ENCODE assay signal across 9 mouse cellular contexts in genomic region chr12:5273316-5274047, GRCm38 (mm10).
A peak's percentile ranks its signal among the peaks of the same experiment; 100 is the strongest.
DNase-seq lines count a peak whose midpoint lies in the region; ATAC-seq lines count a peak whose summit lies in the region.
"Had no signal": no experiment of that assay in that cellular context is flagged by ENCODE, and none has a peak within 500 bp of the region (broad histone marks: within the 10 kb centered on the region; RNA-seq: fewer than 3 reads in every experiment).

No protein-coding gene starts in this region.

- no peak for ATAC-seq in hindbrain, embryonic 16.5 days
- ATAC-seq in hindbrain, embryonic 14.5 days (ENCODE audit: low FRiP score): no peak
- no peak for ATAC-seq in erythroid progenitor cell, adult 5-6 weeks (replicated peaks; ENCODE audit: low FRiP score, poor library complexity, severe bottlenecking)

- H3K4me3 ChIP-seq in hindbrain, embryonic 16.5 days (ENCODE audit: low read length): no peak overlapping the region
- no peak overlapping the region for H3K4me3 ChIP-seq in hindbrain, embryonic 14.5 days (replicated peaks; ENCODE audit: low read length)
- H3K4me3 ChIP-seq: hindbrain, embryonic 15.5 days; neural tube, embryonic 13.5 days had no signal

- H3K9me3 ChIP-seq in hindbrain, embryonic 16.5 days (ENCODE audit: control insufficient read depth, low read length): no peaks in the 10 kb centered on the region
- no peaks in the 10 kb centered on the region for H3K9me3 ChIP-seq in hindbrain, embryonic 14.5 days (ENCODE audit: control insufficient read depth, low read length)
- H3K9me3 ChIP-seq: hindbrain, embryonic 15.5 days; neural tube, embryonic 13.5 days had no signal

- no peak overlapping the region for H3K4me2 ChIP-seq in hindbrain, embryonic 16.5 days (ENCODE audit: low read length)
- no peak overlapping the region for H3K4me2 ChIP-seq in hindbrain, embryonic 14.5 days (replicated peaks)
- H3K4me2 ChIP-seq: hindbrain, embryonic 15.5 days; neural tube, embryonic 13.5 days had no signal

- H3K9ac ChIP-seq in hindbrain, embryonic 16.5 days (ENCODE audit: low read depth, low read length): no peak overlapping the region
- no peak overlapping the region for H3K9ac ChIP-seq in hindbrain, embryonic 14.5 days
- H3K9ac ChIP-seq: hindbrain, embryonic 15.5 days; neural tube, embryonic 13.5 days had no signal

- no peaks in the 10 kb centered on the region for H3K36me3 ChIP-seq in hindbrain, embryonic 16.5 days (ENCODE audit: control insufficient read depth, insufficient read depth, low read length)
- no peaks in the 10 kb centered on the region for H3K36me3 ChIP-seq in hindbrain, embryonic 14.5 days (replicated peaks; ENCODE audit: control insufficient read depth, insufficient read depth)
- H3K36me3 ChIP-seq: hindbrain, embryonic 15.5 days; neural tube, embryonic 13.5 days had no signal

- WGBS in hindbrain, embryonic 16.5 days: 75% methylated on average over 4 of the region's 4 CpGs
- WGBS in hindbrain, embryonic 14.5 days: 79% methylated on average over 4 of the region's 4 CpGs

- peaks cover 21% of the 10 kb centered on the region for H3K4me1 ChIP-seq in hindbrain, embryonic 16.5 days (ENCODE audit: control insufficient read depth, insufficient read depth, low read depth, low read length)
- peaks cover 43% of the 10 kb centered on the region for H3K4me1 ChIP-seq in hindbrain, embryonic 14.5 days (replicated peaks; ENCODE audit: control insufficient read depth, insufficient read depth, low read length)

- H3K27ac ChIP-seq in hindbrain, embryonic 16.5 days (ENCODE audit: low read depth, low read length): peak overlapping the region; percentile 29; the same call in 1 of the 2 replicates
- H3K27ac ChIP-seq in hindbrain, embryonic 14.5 days: no peak overlapping the region
- H3K27ac ChIP-seq: hindbrain, embryonic 15.5 days; neural tube, embryonic 13.5 days had no signal

- DNase-seq in hindbrain, embryonic 14.5 days (ENCODE audit: low spot score): no peak
- peak; percentile 37 for DNase-seq in Muller cell, postnatal 12 days (ENCODE audit: inconsistent ontology term)
- peak; percentile 68 for DNase-seq in NIH3T3 (ENCODE audit: low read depth)
- peak; percentile 16 to 21 for DNase-seq in heart, postnatal 14 days
- DNase-seq in cerebellum, postnatal 4 days (ENCODE audit: low spot score in 2 of 2): no peak

- H3K27me3 ChIP-seq in hindbrain, embryonic 16.5 days (replicated peaks; ENCODE audit: control insufficient read depth, insufficient read depth, low read length): no peaks in the 10 kb centered on the region
- no peaks in the 10 kb centered on the region for H3K27me3 ChIP-seq in hindbrain, embryonic 14.5 days (ENCODE audit: control insufficient read depth, insufficient read depth, low read length)
- H3K27me3 ChIP-seq: hindbrain, embryonic 15.5 days; neural tube, embryonic 13.5 days had no signal

- intact Hi-C loops in heart, postnatal 14 days (cut with DNase I): no loop called here

Comparison
In these comparisons a context has a peak if more than half of its experiments do, and no peak if none do; other contexts are left out.
1. DNase-seq: peak in Muller cell, postnatal 12 days (single experiment), NIH3T3 (single experiment) and heart, postnatal 14 days (2 of 2); none in hindbrain, embryonic 14.5 days (single experiment) and cerebellum, postnatal 4 days (0 of 2).